In genomic region chr1:168325786-168326185, GRCm38 (mm10) we compare ENCODE assay signal across 13 mouse cellular contexts.
DNase-seq lines count a peak whose midpoint lies in the region; ATAC-seq lines count a peak whose summit lies in the region.
"Had no signal": no experiment of that assay in that cellular context is flagged by ENCODE, and none has a peak within 500 bp of the region (broad histone marks: within the 10 kb centered on the region; RNA-seq: fewer than 3 reads in every experiment).

No protein-coding gene starts in this region.

- peak overlapping the region; percentile 19; the same call in 1 of the 2 replicates for H3K9ac ChIP-seq in heart, embryonic 12.5 days
- H3K9ac ChIP-seq in forebrain, embryonic 15.5 days (replicated peaks), result no peak overlapping the region
- H3K9ac ChIP-seq in midbrain, embryonic 12.5 days (replicated peaks), result no peak overlapping the region; the same call in 1 of the 2 replicates

- no peaks in the 10 kb centered on the region for H3K9me3 ChIP-seq in heart, embryonic 12.5 days (replicated peaks)
- no peaks in the 10 kb centered on the region for H3K9me3 ChIP-seq in embryonic facial prominence, embryonic 10.5 days
- no peaks in the 10 kb centered on the region for H3K9me3 ChIP-seq in forebrain, embryonic 15.5 days
- H3K9me3 ChIP-seq in midbrain, embryonic 12.5 days, result no peaks in the 10 kb centered on the region

- H3K27ac ChIP-seq in heart, embryonic 12.5 days (ENCODE audit: poor library complexity, severe bottlenecking), result peak overlapping the region; percentile 34; the same call in 1 of the 2 replicates
- H3K27ac ChIP-seq in embryonic facial prominence, embryonic 10.5 days (replicated peaks), result peak overlapping the region; percentile 66
- H3K27ac ChIP-seq in forebrain, embryonic 15.5 days (replicated peaks), result peak overlapping the region; percentile 80
- peak overlapping the region; percentile 75 for H3K27ac ChIP-seq in midbrain, embryonic 12.5 days (replicated peaks)

- H3K36me3 ChIP-seq in heart, embryonic 12.5 days, result peaks cover 6% of the 10 kb centered on the region; the same call in 1 of the 2 replicates
- peaks cover 21% of the 10 kb centered on the region for H3K36me3 ChIP-seq in embryonic facial prominence, embryonic 10.5 days (replicated peaks)
- H3K36me3 ChIP-seq in forebrain, embryonic 15.5 days, result no peaks in the 10 kb centered on the region
- no peaks in the 10 kb centered on the region for H3K36me3 ChIP-seq in midbrain, embryonic 12.5 days

- no peak for DNase-seq in heart, adult 18-20 months
- no peak for DNase-seq in embryonic facial prominence, embryonic 10.5 days (ENCODE audit: low spot score)
- DNase-seq in urinary bladder, postnatal 10 days (ENCODE audit: low spot score), result no peak
- no peak for DNase-seq in adipocyte (ENCODE audit: low spot score)
- DNase-seq: adrenal gland, adult 2 months; cerebellum, adult 11-12 months; gastrocnemius, postnatal 10 days; kidney, adult 9 months had no signal

- no peak for ATAC-seq in heart, embryonic 12.5 days (ENCODE audit: insufficient number of reproducible peaks, low FRiP score)
- ATAC-seq in forebrain, embryonic 15.5 days (replicated peaks), result no peak
- no peak for ATAC-seq in midbrain, embryonic 12.5 days (ENCODE audit: low FRiP score, low read depth)
- no peak for ATAC-seq in megakaryocyte-erythroid progenitor cell, adult 5-6 weeks (replicated peaks; ENCODE audit: low FRiP score, low TSS enrichment, poor library complexity, severe bottlenecking)

- no peak overlapping the region for H3K4me2 ChIP-seq in heart, embryonic 12.5 days
- H3K4me2 ChIP-seq in forebrain, embryonic 15.5 days (replicated peaks), result no peak overlapping the region
- H3K4me2 ChIP-seq in midbrain, embryonic 12.5 days (replicated peaks), result 0 out of 2 replicates have a peak overlapping the region, but pooled peaks have one; percentile 5

- H3K4me3 ChIP-seq in heart, embryonic 12.5 days, result no peak overlapping the region
- H3K4me3 ChIP-seq in embryonic facial prominence, embryonic 10.5 days, result no peak overlapping the region
- H3K4me3 ChIP-seq in forebrain, embryonic 15.5 days, result no peak overlapping the region
- H3K4me3 ChIP-seq in midbrain, embryonic 12.5 days, result no peak overlapping the region
- H3K4me3 ChIP-seq: myocyte had no signal

- H3K27me3 ChIP-seq in heart, embryonic 12.5 days (replicated peaks), result no peaks in the 10 kb centered on the region
- H3K27me3 ChIP-seq in embryonic facial prominence, embryonic 10.5 days (replicated peaks; ENCODE audit: low read depth, poor library complexity, severe bottlenecking), result no peaks in the 10 kb centered on the region
- H3K27me3 ChIP-seq in forebrain, embryonic 15.5 days, result no peaks in the 10 kb centered on the region
- no peaks in the 10 kb centered on the region for H3K27me3 ChIP-seq in midbrain, embryonic 12.5 days

- 40% methylated on average over 4 of the region's 4 CpGs for WGBS in heart, embryonic 12.5 days
- 64% methylated on average over 4 of the region's 4 CpGs for WGBS in embryonic facial prominence, embryonic 10.5 days
- 50% methylated on average over 4 of the region's 4 CpGs for WGBS in forebrain, embryonic 15.5 days
- WGBS in midbrain, embryonic 12.5 days, result 49% methylated on average over 4 of the region's 4 CpGs

- H3K4me1 ChIP-seq in heart, embryonic 12.5 days (replicated peaks), result peaks cover 60% of the 10 kb centered on the region
- peaks cover 74% of the 10 kb centered on the region for H3K4me1 ChIP-seq in embryonic facial prominence, embryonic 10.5 days
- peaks cover 76% of the 10 kb centered on the region for H3K4me1 ChIP-seq in forebrain, embryonic 15.5 days
- H3K4me1 ChIP-seq in midbrain, embryonic 12.5 days, result peaks cover 77% of the 10 kb centered on the region
